Mouse (Mus musculus) liver, embryonic 13.5 days (tissue): ENCODE data around the gene Hoxd11. TPM values are rescaled to one million over a fixed set of nuclear protein-coding genes. Genes with fewer than 3 reads are reported as not detected.

Experiments
- ATAC-seq: fragments of 200-750 bp; cut with Nextera tagmentation; 2 replicates; pipeline ENCODE4 v1.8.0; 2017; ENCODE audit warnings: low read depth, mild to moderate bottlenecking, moderate number of reproducible peaks, moderate library complexity
- DNase-seq: peaks from one replicate; pipeline ENCODE4 v3.0.0; 2022
- H3K27ac ChIP-seq: fragments of 300-500 bp; sonication (generic); 2 replicates; pipeline ENCODE4 v1.5.1; 2015; ENCODE audit warnings: moderate library complexity, mild to moderate bottlenecking, inconsistent platforms
- H3K27me3 ChIP-seq: fragments of 300-500 bp; sonication (generic); 2 replicates; pipeline ENCODE4 v1.6.1; 2015; ENCODE audit warnings: mild to moderate bottlenecking, inconsistent platforms
- H3K36me3 ChIP-seq: fragments of 300-500 bp; sonication (generic); 2 replicates; pipeline ENCODE4 v1.6.1; 2015; ENCODE audit warnings: mild to moderate bottlenecking, inconsistent platforms
- H3K4me1 ChIP-seq: fragments of 300-500 bp; sonication (generic); replicated peaks from 2 replicates; pipeline ENCODE4 v1.6.1; 2015; ENCODE audit warnings: inconsistent platforms
- H3K4me2 ChIP-seq: fragments of 300-500 bp; sonication (generic); 2 replicates; pipeline ENCODE4 v1.6.1; 2015; ENCODE audit warnings: inconsistent platforms, mild to moderate bottlenecking, moderate library complexity
- H3K4me3 ChIP-seq: fragments of 300-500 bp; sonication (generic); replicated peaks from 2 replicates; pipeline ENCODE4 v1.5.1; 2015; ENCODE audit warnings: mild to moderate bottlenecking, inconsistent platforms
- H3K9ac ChIP-seq: fragments of 300-500 bp; sonication (generic); 2 replicates; pipeline ENCODE4 v1.6.1; 2015; ENCODE audit warnings: mild to moderate bottlenecking, inconsistent platforms
- H3K9me3 ChIP-seq: fragments of 300-500 bp; sonication (generic); replicated peaks from 2 replicates; pipeline ENCODE4 v1.6.1; 2016; ENCODE audit warnings: inconsistent platforms
- WGBS: fragments of 180-500 bp; shearing (Covaris S2); methylation state at CpG from one replicate; pipeline ENCODE4 v1.1.7; 2015; ENCODE audit not compliant: insufficient replicate concordance; 5-methylcytosine and 5-hydroxymethylcytosine counted together
- polyA plus RNA-seq: library from polyadenylated mRNA; unstranded; fragments of >200 nt; fragmentation: Nextera tagmentation; extraction: Ambion mirVana; gene quantifications from 2 replicates; pipeline ENCODE4 v1.2.1, GENCODE M21; 2015

Hoxd11 gene
- polyA plus RNA-seq, 1 experiment from 2014 or later, result not detected

GRCm38 (mm10) chr2:74667842-74668357 lies 11.5 kb upstream of the Hoxd11 start, which contains the start of gene Hoxd13:
Gene Hoxd13, plus strand, starts transcription at chr2:74668310.
- DNase-seq, result no peak
- peaks cover 99% of the 10 kb centered on the region for H3K27me3 ChIP-seq
- no peak for ATAC-seq
- H3K4me2 ChIP-seq, result peak within 1 kb of the TSS; percentile 52
- no peak within 1 kb of the TSS for H3K9ac ChIP-seq
- H3K27ac ChIP-seq, result no peak within 1 kb of the TSS
- H3K36me3 ChIP-seq, result no peaks in the 10 kb centered on the region
- H3K4me3 ChIP-seq, result peak within 1 kb of the TSS; percentile 44
- no peaks in the 10 kb centered on the region for H3K9me3 ChIP-seq
- under 1% methylated on average over 49 of the region's 51 CpGs for WGBS
- peaks cover 7% of the 10 kb centered on the region; the same call in 1 of the 2 replicates for H3K4me1 ChIP-seq

- H3K27me3 ChIP-seq, result peaks cover 99% of the 10 kb centered on the region
- peak overlapping the region; percentile 44 for H3K4me3 ChIP-seq
- no peak overlapping the region for H3K9ac ChIP-seq
- H3K4me1 ChIP-seq, result peaks cover 7% of the 10 kb centered on the region; the same call in 1 of the 2 replicates
- WGBS, result 1% methylated on average over 69 of the region's 74 CpGs
- no peaks in the 10 kb centered on the region for H3K9me3 ChIP-seq
- no peak overlapping the region for H3K27ac ChIP-seq
- H3K36me3 ChIP-seq, result no peaks in the 10 kb centered on the region
- H3K4me2 ChIP-seq, result peak overlapping the region; percentile 52
- ATAC-seq (no peak), DNase-seq (no peak)
Observed at GRCm38 (mm10) chr2:74668370-74669229, 10.8 kb upstream of the Hoxd11 start.

- Histone ChIP-seq H3K9me3 (no peaks in the 10 kb centered on the region), H3K4me3 (no peak overlapping the region), H3K9ac (no peak overlapping the region), H3K27me3 (peaks cover 99% of the 10 kb centered on the region), H3K4me2 (no peak overlapping the region), H3K4me1 (peaks cover 7% of the 10 kb centered on the region; the same call in 1 of the 2 replicates), H3K36me3 (no peaks in the 10 kb centered on the region), H3K27ac (no peak overlapping the region)
- 1% methylated on average over 3 of the region's 3 CpGs for WGBS
- DNase-seq (no peak), ATAC-seq (no peak)
Observed at GRCm38 (mm10) chr2:74669230-74669578, 10.2 kb upstream of the Hoxd11 start.

GRCm38 (mm10) chr2:74669650-74670235 lies 9.6 kb upstream of the Hoxd11 start:
- H3K4me2 ChIP-seq, result no peak overlapping the region
- no peak overlapping the region for H3K9ac ChIP-seq
- no peaks in the 10 kb centered on the region for H3K36me3 ChIP-seq
- no peak overlapping the region for H3K4me3 ChIP-seq
- H3K27me3 ChIP-seq, result peaks cover 99% of the 10 kb centered on the region
- ATAC-seq (no peak), DNase-seq (no peak)
- H3K27ac ChIP-seq, result no peak overlapping the region
- 3% methylated on average over 14 of the region's 14 CpGs for WGBS
- no peaks in the 10 kb centered on the region for H3K9me3 ChIP-seq
- H3K4me1 ChIP-seq, result peaks cover 7% of the 10 kb centered on the region; the same call in 1 of the 2 replicates

- DNase-seq (no peak), ATAC-seq (no peak)
Observed at GRCm38 (mm10) chr2:74670632-74671188, 8.6 kb upstream of the Hoxd11 start.

GRCm38 (mm10) chr2:74671847-74672246 lies 7.5 kb upstream of the Hoxd11 start:
- Histone ChIP-seq H3K4me2 (0 out of 2 replicates have a peak overlapping the region, but pooled peaks have one; percentile 8), H3K27me3 (peaks cover 100% of the 10 kb centered on the region), H3K9ac (no peak overlapping the region), H3K4me3 (no peak overlapping the region), H3K27ac (no peak overlapping the region), H3K4me1 (peaks cover 7% of the 10 kb centered on the region; the same call in 1 of the 2 replicates), H3K36me3 (no peaks in the 10 kb centered on the region), H3K9me3 (no peaks in the 10 kb centered on the region)
- WGBS, result 4% methylated on average over 5 of the region's 5 CpGs
- ATAC-seq (no peak), DNase-seq (no peak)

More at GRCm38 (mm10) chr2:74670632-74671188, 8.6 kb upstream of the Hoxd11 start:
- Histone ChIP-seq H3K27me3 (peaks cover 100% of the 10 kb centered on the region), H3K4me3 (no peak overlapping the region), H3K4me2 (no peak overlapping the region), H3K27ac (no peak overlapping the region), H3K4me1 (peaks cover 7% of the 10 kb centered on the region; the same call in 1 of the 2 replicates), H3K36me3 (no peaks in the 10 kb centered on the region), H3K9me3 (no peaks in the 10 kb centered on the region), H3K9ac (no peak overlapping the region)
- 1% methylated on average over 3 of the region's 3 CpGs for WGBS

- no peak overlapping the region for H3K27ac ChIP-seq
- peaks cover 6% of the 10 kb centered on the region; the same call in 1 of the 2 replicates for H3K4me1 ChIP-seq
- DNase-seq (no peak), ATAC-seq (no peak)
- H3K9me3 ChIP-seq, result no peaks in the 10 kb centered on the region
- H3K27me3 ChIP-seq, result peaks cover 100% of the 10 kb centered on the region
- H3K4me3 ChIP-seq, result peak overlapping the region; percentile 37
- no peaks in the 10 kb centered on the region for H3K36me3 ChIP-seq
- H3K4me2 ChIP-seq, result peak overlapping the region; percentile 55
- H3K9ac ChIP-seq, result no peak overlapping the region
- WGBS, result 1% methylated on average over 40 of the region's 40 CpGs
Observed at GRCm38 (mm10) chr2:74672481-74673362, 6.6 kb upstream of the Hoxd11 start.

- no peak for DNase-seq
- ATAC-seq, result no peak
- WGBS, result 2% methylated on average over 24 of the region's 24 CpGs
- Histone ChIP-seq H3K36me3 (no peaks in the 10 kb centered on the region), H3K27ac (no peak overlapping the region), H3K27me3 (peaks cover 100% of the 10 kb centered on the region), H3K4me2 (no peak overlapping the region), H3K4me1 (no peaks in the 10 kb centered on the region; the same call in 1 of the 2 replicates), H3K9ac (no peak overlapping the region), H3K9me3 (no peaks in the 10 kb centered on the region), H3K4me3 (no peak overlapping the region)
Observed at GRCm38 (mm10) chr2:74673835-74674425, 5.4 kb upstream of the Hoxd11 start.

GRCm38 (mm10) chr2:74674881-74675665 lies 4.3 kb upstream of the Hoxd11 start, which contains the start of gene Hoxd12:
Gene Hoxd12, plus strand, starts transcription at chr2:74675013.
- no peak within 1 kb of the TSS for H3K27ac ChIP-seq
- H3K4me3 ChIP-seq, result no peak within 1 kb of the TSS
- no peak within 1 kb of the TSS for H3K4me2 ChIP-seq
- H3K9ac ChIP-seq, result no peak within 1 kb of the TSS
- ATAC-seq, result no peak
- H3K4me1 ChIP-seq, result peaks cover 3% of the 10 kb centered on the region; the same call in 1 of the 2 replicates
- no peaks in the 10 kb centered on the region for H3K36me3 ChIP-seq
- WGBS, result 5% methylated on average over 47 of the region's 47 CpGs
- H3K9me3 ChIP-seq, result no peaks in the 10 kb centered on the region
- peaks cover 100% of the 10 kb centered on the region for H3K27me3 ChIP-seq
- DNase-seq, result no peak
